ENCODE assay signal across 13 mouse cellular contexts in genomic region chr2:156779036-156779435, GRCm38 (mm10). TPM values are rescaled to one million over a fixed set of nuclear protein-coding genes. Genes with fewer than 3 reads are reported as not detected.
DNase-seq lines count a peak whose midpoint lies in the region; ATAC-seq and TF ChIP-seq lines count a peak whose summit lies in the region.
"Had no signal": no experiment of that assay in that cellular context is flagged by ENCODE, and none has a peak within 500 bp of the region (broad histone marks: within the 10 kb centered on the region; RNA-seq: fewer than 3 reads in every experiment).

No protein-coding gene starts in this region.

- no peak for TF ChIP-seq CTCF in small intestine, adult 2 months (IDR thresholded peaks at IDR 0.05; ENCODE audit: extremely low read depth, insufficient read length, insufficient replicate concordance, low read depth, low read length)

- H3K27me3 ChIP-seq in small intestine, adult 2 months (ENCODE audit: control insufficient read depth, insufficient read depth, low read length), result no peaks in the 10 kb centered on the region
- 0 out of 2 replicates have a peak, but pooled peaks cover 3% of the 10 kb centered on the region for H3K27me3 ChIP-seq in hindbrain, embryonic 11.5 days (ENCODE audit: control insufficient read depth, insufficient read depth, low read length)

- ATAC-seq in hindbrain, embryonic 11.5 days (ENCODE audit: low FRiP score), result no peak
- ATAC-seq: midbrain, embryonic 13.5 days had no signal

- peak overlapping the region; percentile 23 for H3K4me3 ChIP-seq in small intestine, adult 2 months (ENCODE audit: low read depth, low read length)
- no peak overlapping the region for H3K4me3 ChIP-seq in hindbrain, embryonic 11.5 days (ENCODE audit: low read depth, low read length)
- H3K4me3 ChIP-seq: midbrain, embryonic 13.5 days had no signal

- H3K4me2 ChIP-seq in hindbrain, embryonic 11.5 days (replicated peaks; ENCODE audit: low read depth, low read length), result no peak overlapping the region
- H3K4me2 ChIP-seq: hindbrain, embryonic 14.5 days; midbrain, embryonic 13.5 days had no signal

- H3K4me1 ChIP-seq in small intestine, adult 2 months (ENCODE audit: control insufficient read depth, insufficient read depth, insufficient read length, low read length), result peaks cover 7% of the 10 kb centered on the region; the same call in 1 of the 2 replicates
- peaks cover 6% of the 10 kb centered on the region for H3K4me1 ChIP-seq in hindbrain, embryonic 11.5 days (replicated peaks; ENCODE audit: control insufficient read depth, insufficient read depth, low read length)

- no peaks in the 10 kb centered on the region for H3K9me3 ChIP-seq in hindbrain, embryonic 11.5 days (ENCODE audit: control insufficient read depth, low read length)
- H3K9me3 ChIP-seq: midbrain, embryonic 13.5 days had no signal

- H3K27ac ChIP-seq in small intestine, adult 2 months (ENCODE audit: insufficient read depth, low read depth, low read length), result no peak overlapping the region
- no peak overlapping the region for H3K27ac ChIP-seq in hindbrain, embryonic 11.5 days (ENCODE audit: low read depth, low read length)
- H3K27ac ChIP-seq: hindbrain, embryonic 14.5 days; liver, embryonic 14.5 days; midbrain, embryonic 13.5 days had no signal

- WGBS in small intestine, adult 2 months, result 49% methylated on average over 5 of the region's 5 CpGs
- 87% methylated on average over 5 of the region's 5 CpGs for WGBS in hindbrain, embryonic 11.5 days

- no peaks in the 10 kb centered on the region for H3K36me3 ChIP-seq in small intestine, adult 2 months (ENCODE audit: control insufficient read depth, insufficient read depth, low read length)
- H3K36me3 ChIP-seq in hindbrain, embryonic 11.5 days (ENCODE audit: control insufficient read depth, insufficient read depth, low read length), result no peaks in the 10 kb centered on the region
- H3K36me3 ChIP-seq: midbrain, embryonic 13.5 days had no signal

- intact Hi-C loops in heart, postnatal 25 days (cut with DNase I), result no loop called here

- peak; percentile 91 for DNase-seq in heart, adult 11 months
- no peak for DNase-seq in heart, postnatal 25 days (ENCODE audit: low spot score)
- peak; percentile 32 for DNase-seq in lung, postnatal 10 days
- no peak for DNase-seq in lung, postnatal 14 days
- peak; percentile 44 for DNase-seq in adrenal gland, postnatal 25 days
- no peak for DNase-seq in right cerebral cortex, postnatal 25 days
- no peak for DNase-seq in hindbrain, embryonic 11.5 days (ENCODE audit: low spot score)
- DNase-seq: cerebellum, adult 9-11 months had no signal

- no peak for TF ChIP-seq POLR2A in small intestine, adult 2 months (IDR thresholded peaks at IDR 0.05; ENCODE audit: low read depth, low read length)

- H3K9ac ChIP-seq in hindbrain, embryonic 11.5 days (ENCODE audit: low read depth, low read length), result no peak overlapping the region
- H3K9ac ChIP-seq: hindbrain, embryonic 14.5 days; liver, embryonic 14.5 days; midbrain, embryonic 13.5 days had no signal

RNA-seq across cellular contexts. Expression of gene Myl9, which starts 3.8 kb away (rescaled TPM):
- total RNA-seq in heart, postnatal 25 days (2021), result 100 to 1,000 TPM; 200 to 205 TPM
- 42.3 and 50.9 TPM in 2 replicates for total RNA-seq in adrenal gland, postnatal 25 days (2021)
- 391 and 410 TPM in 2 replicates for polyA plus RNA-seq in small intestine, adult 2 months (2012; rRNA removed)
- 96.1 and 133 TPM in 2 replicates for polyA plus RNA-seq in hindbrain, embryonic 11.5 days (2014; fragmentation: Nextera tagmentation; extraction: Ambion mirVana)
- total RNA-seq: CH12.LX had no signal

Comparison
In these comparisons a context has a peak if more than half of its experiments do, and no peak if none do; other contexts are left out.
1. DNase-seq: peak in heart, adult 11 months (single experiment), lung, postnatal 10 days (single experiment) and adrenal gland, postnatal 25 days (single experiment); none in heart, postnatal 25 days (single experiment), lung, postnatal 14 days (single experiment), right cerebral cortex, postnatal 25 days (single experiment) and hindbrain, embryonic 11.5 days (single experiment).